Mouse (Mus musculus) liver, postnatal 0 days (tissue): ENCODE results near the gene Mat1a. TPM values are rescaled to one million over a fixed set of nuclear protein-coding genes. Genes with fewer than 3 reads are reported as not detected.

Source experiments
- ATAC-seq: fragments of 200-750 bp; cut with Nextera tagmentation; 2 replicates; pipeline ENCODE4 v1.8.0; 2017; ENCODE audit warnings: mild to moderate bottlenecking, moderate library complexity
- DNase-seq: peaks from one replicate; pipeline ENCODE4 v3.0.0-alpha.2; 2016
- H3K27ac ChIP-seq: fragments of 300-500 bp; sonication (generic); 2 replicates; pipeline ENCODE4 v1.5.1; 2014; ENCODE audit warnings: antibody characterized with exemption, moderate library complexity, mild to moderate bottlenecking, low read depth
- H3K27me3 ChIP-seq: fragments of 300-500 bp; sonication (generic); 2 replicates; pipeline ENCODE4 v1.6.1; 2014; ENCODE audit warnings: low read length, control low read depth, mixed read lengths; ENCODE audit not compliant: insufficient read depth
- H3K36me3 ChIP-seq: fragments of 300-500 bp; sonication (generic); replicated peaks from 2 replicates; pipeline ENCODE4 v1.6.1; 2014; ENCODE audit warnings: mild to moderate bottlenecking, control low read depth, low read length, moderate library complexity, mixed read lengths; ENCODE audit not compliant: insufficient read depth
- H3K4me1 ChIP-seq: fragments of 300-500 bp; sonication (generic); 2 replicates; pipeline ENCODE4 v1.6.1; 2014; ENCODE audit warnings: antibody characterized with exemption, mild to moderate bottlenecking, control low read depth; ENCODE audit not compliant: insufficient read depth
- H3K4me2 ChIP-seq: fragments of 300-500 bp; sonication (generic); 2 replicates; pipeline ENCODE4 v1.6.1; 2014; ENCODE audit warnings: low read depth, mild to moderate bottlenecking, low read length, moderate library complexity, mixed read lengths
- H3K4me3 ChIP-seq: fragments of 300-500 bp; sonication (generic); 2 replicates; pipeline ENCODE4 v1.5.1; 2014; ENCODE audit warnings: low read depth, low read length
- H3K9ac ChIP-seq: fragments of 300-500 bp; sonication (generic); replicated peaks from 2 replicates; pipeline ENCODE4 v1.6.1; 2014; ENCODE audit warnings: mild to moderate bottlenecking, moderate library complexity
- H3K9me3 ChIP-seq: fragments of 300-500 bp; sonication (generic); 2 replicates; pipeline ENCODE4 v1.6.1; 2016; ENCODE audit warnings: mild to moderate bottlenecking, control low read depth, low read length, mixed read lengths
- CTCF ChIP-seq: sonication (generic); IDR thresholded peaks from 2 replicates; pipeline ENCODE4 v1.5.1; 2016; ENCODE audit warnings: antibody characterized with exemption, low read depth
- EP300 ChIP-seq: IDR thresholded peaks from 2 replicates; pipeline ENCODE4 v1.6.1; 2016; ENCODE audit warnings: antibody characterized with exemption, low read depth, mild to moderate bottlenecking
- WGBS: fragments of 180-500 bp; shearing (Covaris S2); extraction: QIAGEN DNeasy Blood & Tissue Kit; methylation state at CpG from one replicate; pipeline ENCODE4 v1.1.7; 2014; ENCODE audit not compliant: insufficient replicate concordance; 5-methylcytosine and 5-hydroxymethylcytosine counted together
- polyA plus RNA-seq: library from polyadenylated mRNA; unstranded; fragments of >200 nt; fragmentation: Nextera tagmentation; extraction: Ambion mirVana; gene quantifications from 2 replicates; pipeline ENCODE4 v1.2.1, GENCODE M21; 2015

The Mat1a gene
- polyA plus RNA-seq, 1 experiment from 2014 or later: 1,129 TPM

GRCm38 (mm10) chr14:41151220-41151898 lies 46.5 kb downstream of the Mat1a start, which contains the start of gene Mbl1:
Gene Mbl1 (plus strand): TSS chr14:41151458.
- ATAC-seq: peak; percentile 91
- Histone ChIP-seq H3K27ac (peak within 1 kb of the TSS; percentile 81), H3K36me3 (no peaks in the 10 kb centered on the region), H3K4me3 (peak within 1 kb of the TSS; percentile 33), H3K27me3 (no peaks in the 10 kb centered on the region), H3K9ac (peak within 1 kb of the TSS; percentile 32; the same call in 1 of the 2 replicates), H3K4me2 (peak within 1 kb of the TSS; percentile 54), H3K9me3 (no peaks in the 10 kb centered on the region), H3K4me1 (0 out of 2 replicates have a peak, but pooled peaks cover 2% of the 10 kb centered on the region)
- peak; percentile 26 for DNase-seq
- no peak for TF ChIP-seq CTCF
- peak; percentile 43; the same call in 1 of the 2 replicates for TF ChIP-seq EP300
- 61% methylated on average over 7 of the region's 7 CpGs for WGBS

GRCm38 (mm10) chr14:41160076-41160475 lies 55.2 kb downstream of the Mat1a start:
- WGBS: 64% methylated on average over 4 of the region's 4 CpGs
- Histone ChIP-seq H3K4me3 (no peak overlapping the region), H3K36me3 (no peaks in the 10 kb centered on the region), H3K9ac (no peak overlapping the region), H3K4me1 (0 out of 2 replicates have a peak, but pooled peaks cover 5% of the 10 kb centered on the region), H3K4me2 (no peak overlapping the region), H3K27ac (peak overlapping the region; percentile 71), H3K27me3 (no peaks in the 10 kb centered on the region), H3K9me3 (no peaks in the 10 kb centered on the region)
- TF ChIP-seq EP300 (no peak), CTCF (no peak)
- DNase-seq: no peak
- ATAC-seq: no peak

- peak; percentile 91 for ATAC-seq
These were observed 55.9 kb downstream of the Mat1a start for GRCm38 (mm10) chr14:41160743-41161142.

GRCm38 (mm10) chr14:41162663-41163062 lies 57.8 kb downstream of the Mat1a start:
- TF ChIP-seq CTCF (peak; percentile 83), EP300 (no peak)
- Histone ChIP-seq H3K4me3 (no peak overlapping the region), H3K9ac (no peak overlapping the region), H3K27ac (no peak overlapping the region), H3K4me2 (no peak overlapping the region), H3K36me3 (no peaks in the 10 kb centered on the region), H3K27me3 (no peaks in the 10 kb centered on the region), H3K9me3 (no peaks in the 10 kb centered on the region), H3K4me1 (0 out of 2 replicates have a peak, but pooled peaks cover 5% of the 10 kb centered on the region)
- 19% methylated on average over 2 of the region's 2 CpGs for WGBS
- DNase-seq (peak; percentile 65), ATAC-seq (peak; percentile 57)

More at GRCm38 (mm10) chr14:41160743-41161142, 55.9 kb downstream of the Mat1a start:
- H3K27ac ChIP-seq: peak overlapping the region; percentile 71
- H3K27me3 ChIP-seq: no peaks in the 10 kb centered on the region
- H3K4me3 ChIP-seq: no peak overlapping the region
- H3K4me1 ChIP-seq: 0 out of 2 replicates have a peak, but pooled peaks cover 5% of the 10 kb centered on the region
- H3K9me3 ChIP-seq: no peaks in the 10 kb centered on the region
- no peak overlapping the region for H3K4me2 ChIP-seq
- peak; percentile 27 for DNase-seq
- no peaks in the 10 kb centered on the region for H3K36me3 ChIP-seq
- TF ChIP-seq EP300 (peak; percentile 70; the same call in 1 of the 2 replicates), CTCF (no peak)
- no peak overlapping the region for H3K9ac ChIP-seq
- WGBS: 29% methylated on average over 1 of the region's 1 CpGs

DNA sequence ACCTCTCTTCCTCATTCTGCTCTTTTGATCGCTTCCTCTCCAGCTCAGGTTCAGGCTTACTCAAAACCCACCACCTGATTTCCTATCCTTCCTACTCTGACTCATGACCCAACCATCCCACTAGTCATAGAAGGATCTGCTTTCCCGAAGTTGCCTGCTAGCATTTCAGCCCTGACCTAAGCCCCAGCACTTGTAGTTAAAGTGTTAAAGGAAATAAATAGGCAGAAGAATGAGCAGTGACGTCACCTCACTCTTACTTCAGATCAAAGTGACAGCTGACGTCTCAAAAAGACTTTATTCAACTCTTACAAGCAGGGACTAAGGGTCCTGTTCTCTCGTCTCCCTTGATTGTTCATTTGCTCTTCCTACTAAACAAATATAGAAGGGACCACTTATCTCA lies 62.4 kb downstream of the Mat1a start:
- no peak overlapping the region for H3K4me2 ChIP-seq
- DNase-seq (no peak), ATAC-seq (no peak)
- TF ChIP-seq CTCF (no peak), EP300 (no peak)
- no peak overlapping the region for H3K4me3 ChIP-seq
- H3K27me3 ChIP-seq: no peaks in the 10 kb centered on the region
- H3K36me3 ChIP-seq: no peaks in the 10 kb centered on the region
- no peak overlapping the region for H3K27ac ChIP-seq
- 32% methylated on average over 5 of the region's 5 CpGs for WGBS
- no peak overlapping the region for H3K9ac ChIP-seq
- no peaks in the 10 kb centered on the region for H3K4me1 ChIP-seq
- no peaks in the 10 kb centered on the region for H3K9me3 ChIP-seq

GRCm38 (mm10) chr14:41168567-41168966 lies 63.7 kb downstream of the Mat1a start:
- DNase-seq (no peak), ATAC-seq (no peak)
- H3K36me3 ChIP-seq: no peaks in the 10 kb centered on the region
- H3K27ac ChIP-seq: no peak overlapping the region
- no peaks in the 10 kb centered on the region for H3K9me3 ChIP-seq
- H3K4me1 ChIP-seq: no peaks in the 10 kb centered on the region
- H3K9ac ChIP-seq: no peak overlapping the region
- H3K4me2 ChIP-seq: no peak overlapping the region
- WGBS: 70% methylated on average over 1 of the region's 1 CpGs
- TF ChIP-seq EP300 (no peak), CTCF (no peak)
- no peaks in the 10 kb centered on the region for H3K27me3 ChIP-seq
- no peak overlapping the region for H3K4me3 ChIP-seq
